Mouse (Mus musculus): ENCODE measurements at regions not wholly inside any gene's neighbourhood (a gene's known extent, or its start where the extent isn't known, plus 50 kb on each side); places are given as distances from the start of the nearest gene placed in this dataset.

GRCm38 (mm10) chr2:48441296-48441990 is 372.5 kb upstream of the Acvr2a start:
- no peak overlapping the region for H3K27ac ChIP-seq (replicated peaks; ENCODE audit: low read depth, low read length)
- no peaks in the 10 kb centered on the region for H3K27me3 ChIP-seq (replicated peaks; ENCODE audit: control insufficient read depth, insufficient read depth, low read length)
- no peaks in the 10 kb centered on the region for H3K36me3 ChIP-seq (ENCODE audit: control insufficient read depth, insufficient read depth, low read length)
- ATAC-seq (ENCODE audit: low read depth): peak; percentile 95
- peaks cover 6% of the 10 kb centered on the region; the same call in 1 of the 2 replicates for H3K4me1 ChIP-seq (ENCODE audit: control insufficient read depth, insufficient read depth, low read length)
- H3K4me2 ChIP-seq (ENCODE audit: low read depth, low read length): peak overlapping the region; percentile 15; the same call in 1 of the 2 replicates
- WGBS: 44% methylated on average over 11 of the region's 11 CpGs
- no peak overlapping the region for H3K9ac ChIP-seq (ENCODE audit: low read depth, low read length)
- peak; percentile 82 for DNase-seq (ENCODE audit: low spot score)
- H3K9me3 ChIP-seq (ENCODE audit: control insufficient read depth, low read length): no peaks in the 10 kb centered on the region
- H3K4me3 ChIP-seq (ENCODE audit: low read depth, low read length): no peak overlapping the region

DNA sequence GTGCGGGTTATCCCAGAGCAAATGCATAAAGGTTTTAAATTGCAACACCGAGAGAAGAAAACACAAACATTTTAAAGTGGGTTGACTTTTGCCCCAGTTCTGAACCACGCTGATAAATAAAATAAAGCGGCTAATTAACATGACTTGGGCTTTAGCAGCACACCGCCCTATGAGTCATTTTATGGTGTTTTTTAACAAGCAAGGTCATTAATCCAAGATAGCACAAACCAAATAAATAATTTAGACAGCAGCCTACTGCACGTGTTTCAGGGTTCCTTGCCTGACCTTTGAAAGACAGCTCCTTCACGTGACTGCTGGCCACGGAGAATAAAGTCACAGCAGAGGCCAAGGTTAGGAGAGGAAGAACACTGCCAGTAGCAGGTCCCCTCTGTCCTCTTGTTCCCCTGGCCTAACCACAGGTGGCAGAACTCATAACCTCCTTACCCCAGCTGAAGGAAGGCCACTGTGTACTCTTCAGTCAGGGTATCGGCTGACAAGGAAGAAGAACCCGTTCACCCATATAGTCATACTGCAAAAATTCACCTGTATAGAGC is 371.8 kb upstream of the Acvr2a start:
- no peak overlapping the region for H3K4me2 ChIP-seq (ENCODE audit: low read depth, low read length)
- DNase-seq (ENCODE audit: low spot score): no peak
- H3K27ac ChIP-seq (replicated peaks; ENCODE audit: low read depth, low read length): no peak overlapping the region
- no peaks in the 10 kb centered on the region for H3K27me3 ChIP-seq (replicated peaks; ENCODE audit: control insufficient read depth, insufficient read depth, low read length)
- H3K4me3 ChIP-seq (ENCODE audit: low read depth, low read length): no peak overlapping the region
- no peaks in the 10 kb centered on the region for H3K9me3 ChIP-seq (ENCODE audit: control insufficient read depth, low read length)
- H3K9ac ChIP-seq (ENCODE audit: low read depth, low read length): no peak overlapping the region
- H3K36me3 ChIP-seq (ENCODE audit: control insufficient read depth, insufficient read depth, low read length): no peaks in the 10 kb centered on the region
- 75% methylated on average over 10 of the region's 10 CpGs for WGBS
- ATAC-seq (ENCODE audit: low read depth): no peak
- H3K4me1 ChIP-seq (ENCODE audit: control insufficient read depth, insufficient read depth, low read length): peaks cover 6% of the 10 kb centered on the region; the same call in 1 of the 2 replicates

DNA sequence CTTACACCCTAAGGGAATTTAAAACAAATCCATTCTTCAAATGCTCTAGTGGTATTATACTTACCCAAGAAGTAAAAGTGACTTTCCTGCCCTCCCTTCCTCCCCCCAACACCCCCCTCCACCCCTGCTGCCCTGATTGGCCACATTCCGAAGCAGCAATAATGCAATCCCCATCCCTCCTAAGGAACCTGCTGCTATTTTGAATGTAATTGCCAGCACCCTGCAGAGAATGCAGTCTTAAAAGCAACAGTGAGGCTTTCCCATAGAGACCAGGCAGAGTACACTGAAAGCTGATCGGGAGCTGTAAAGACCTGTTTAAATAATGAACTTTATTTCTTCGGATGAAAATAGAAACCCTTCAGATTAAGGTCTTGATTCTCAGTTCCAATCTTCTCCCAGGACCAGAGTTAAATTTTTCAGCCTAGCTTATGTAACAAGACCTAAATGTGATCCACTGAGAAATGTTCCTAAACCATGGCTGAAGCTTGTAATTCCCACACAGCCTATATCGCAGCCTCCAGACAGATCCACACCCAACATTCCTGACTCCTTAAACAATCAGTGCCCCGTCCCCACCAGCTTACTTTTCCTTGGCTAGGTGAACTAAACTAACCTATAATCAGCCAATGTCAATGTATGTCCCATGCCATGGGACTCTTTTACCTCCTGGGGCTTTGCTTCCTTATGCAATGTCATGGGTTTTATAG is 367.9 kb upstream of the Acvr2a start:
- H3K4me2 ChIP-seq (ENCODE audit: low read depth, low read length): no peak overlapping the region
- no peaks in the 10 kb centered on the region for H3K9me3 ChIP-seq (ENCODE audit: control insufficient read depth, low read length)
- H3K27me3 ChIP-seq (replicated peaks; ENCODE audit: control insufficient read depth, insufficient read depth, low read length): no peaks in the 10 kb centered on the region
- no peak overlapping the region for H3K4me3 ChIP-seq (ENCODE audit: low read depth, low read length)
- peaks cover 4% of the 10 kb centered on the region; the same call in 1 of the 2 replicates for H3K4me1 ChIP-seq (ENCODE audit: control insufficient read depth, insufficient read depth, low read length)
- DNase-seq (ENCODE audit: low spot score) (no peak), ATAC-seq (ENCODE audit: low read depth) (no peak)
- no peaks in the 10 kb centered on the region for H3K36me3 ChIP-seq (ENCODE audit: control insufficient read depth, insufficient read depth, low read length)
- H3K9ac ChIP-seq (ENCODE audit: low read depth, low read length): no peak overlapping the region
- no peak overlapping the region for H3K27ac ChIP-seq (replicated peaks; ENCODE audit: low read depth, low read length)
- WGBS: 22% methylated on average over 5 of the region's 5 CpGs

- H3K9me3 ChIP-seq (ENCODE audit: control insufficient read depth, low read length): no peaks in the 10 kb centered on the region
- no peaks in the 10 kb centered on the region for H3K4me1 ChIP-seq (ENCODE audit: control insufficient read depth, insufficient read depth, low read length)
- ATAC-seq (ENCODE audit: low read depth) (no peak), DNase-seq (ENCODE audit: low spot score) (no peak)
- 81% methylated on average over 5 of the region's 5 CpGs for WGBS
- no peak overlapping the region for H3K4me3 ChIP-seq (ENCODE audit: low read depth, low read length)
- H3K27me3 ChIP-seq (replicated peaks; ENCODE audit: control insufficient read depth, insufficient read depth, low read length): no peaks in the 10 kb centered on the region
- H3K4me2 ChIP-seq (ENCODE audit: low read depth, low read length): no peak overlapping the region
- no peak overlapping the region for H3K9ac ChIP-seq (ENCODE audit: low read depth, low read length)
- no peak overlapping the region for H3K27ac ChIP-seq (replicated peaks; ENCODE audit: low read depth, low read length)
- H3K36me3 ChIP-seq (ENCODE audit: control insufficient read depth, insufficient read depth, low read length): no peaks in the 10 kb centered on the region
Observed at GRCm38 (mm10) chr2:48446617-48447016, 367.3 kb upstream of the Acvr2a start.

DNA sequence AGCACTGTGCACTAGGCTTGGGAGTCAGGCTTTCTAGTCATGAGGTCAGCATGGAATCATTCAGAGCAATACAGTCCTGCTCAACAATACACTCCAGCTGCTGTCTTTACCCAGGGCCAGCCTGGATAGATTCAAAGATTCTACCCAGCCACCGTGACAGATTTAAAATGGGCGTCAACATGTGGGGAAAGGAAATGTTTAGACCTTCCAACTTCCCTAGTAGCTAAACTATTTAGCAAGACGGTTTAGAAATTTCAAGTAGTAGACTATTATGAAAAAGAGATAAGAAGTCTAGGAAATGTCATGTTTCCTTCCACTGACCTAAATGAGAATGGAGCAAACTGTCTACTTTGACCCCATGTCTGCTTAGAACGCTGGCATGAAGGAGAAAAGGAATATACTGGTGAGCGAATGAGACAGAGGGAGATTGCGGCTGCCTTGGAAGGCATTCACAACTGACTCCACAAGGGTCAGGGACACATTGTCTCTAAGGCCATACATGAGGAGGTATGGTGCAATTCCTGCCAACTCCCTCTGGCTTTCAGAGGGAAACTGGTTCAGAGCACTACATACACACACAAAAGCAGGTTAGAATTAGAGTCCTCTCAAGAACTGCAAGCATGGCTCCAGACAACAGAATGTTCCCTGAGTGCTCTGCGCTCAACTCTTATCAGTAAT is 364.6 kb upstream of the Acvr2a start:
- no peak for DNase-seq (ENCODE audit: low spot score)
- no peaks in the 10 kb centered on the region for H3K9me3 ChIP-seq (ENCODE audit: control insufficient read depth, low read length)
- no peak overlapping the region for H3K27ac ChIP-seq (replicated peaks; ENCODE audit: low read depth, low read length)
- H3K27me3 ChIP-seq (replicated peaks; ENCODE audit: control insufficient read depth, insufficient read depth, low read length): no peaks in the 10 kb centered on the region
- no peak for ATAC-seq (ENCODE audit: low read depth)
- no peaks in the 10 kb centered on the region for H3K36me3 ChIP-seq (ENCODE audit: control insufficient read depth, insufficient read depth, low read length)
- H3K4me1 ChIP-seq (ENCODE audit: control insufficient read depth, insufficient read depth, low read length): no peaks in the 10 kb centered on the region
- no peak overlapping the region for H3K4me2 ChIP-seq (ENCODE audit: low read depth, low read length)
- H3K4me3 ChIP-seq (ENCODE audit: low read depth, low read length): no peak overlapping the region
- no peak overlapping the region for H3K9ac ChIP-seq (ENCODE audit: low read depth, low read length)
- WGBS: 84% methylated on average over 7 of the region's 7 CpGs

GRCm38 (mm10) chr2:48456072-48457040 is 357.6 kb upstream of the Acvr2a start:
- H3K9ac ChIP-seq (ENCODE audit: low read depth, low read length): no peak overlapping the region

DNA sequence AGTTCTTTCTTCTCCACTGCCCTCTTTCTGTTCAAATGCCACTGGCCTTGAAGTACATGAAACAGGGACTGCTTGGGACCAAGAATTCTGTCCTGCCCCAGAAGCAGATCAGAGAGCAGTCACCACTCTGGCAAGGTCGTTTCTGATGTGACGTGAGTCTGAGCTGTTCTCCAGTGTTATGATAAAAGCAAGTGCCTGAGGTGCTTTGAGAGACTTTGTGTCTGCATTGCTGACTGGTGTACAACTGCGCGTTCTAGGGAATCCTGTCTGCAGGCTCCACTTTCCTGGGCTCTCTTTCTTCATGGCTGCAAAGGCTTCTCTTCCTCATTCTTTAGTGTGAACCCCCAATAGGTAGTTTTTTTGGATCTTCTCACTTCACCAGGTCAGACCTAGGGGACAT is 356.8 kb upstream of the Acvr2a start:
- Histone ChIP-seq H3K4me1 (ENCODE audit: control insufficient read depth, insufficient read depth, low read length) (no peaks in the 10 kb centered on the region), H3K36me3 (ENCODE audit: control insufficient read depth, insufficient read depth, low read length) (no peaks in the 10 kb centered on the region), H3K27ac (replicated peaks; ENCODE audit: low read depth, low read length) (no peak overlapping the region), H3K9ac (ENCODE audit: low read depth, low read length) (no peak overlapping the region), H3K9me3 (ENCODE audit: control insufficient read depth, low read length) (no peaks in the 10 kb centered on the region), H3K4me3 (ENCODE audit: low read depth, low read length) (no peak overlapping the region), H3K27me3 (replicated peaks; ENCODE audit: control insufficient read depth, insufficient read depth, low read length) (no peaks in the 10 kb centered on the region), H3K4me2 (ENCODE audit: low read depth, low read length) (no peak overlapping the region)
- ATAC-seq (ENCODE audit: low read depth) (no peak), DNase-seq (ENCODE audit: low spot score) (no peak)
- WGBS: 72% methylated on average over 4 of the region's 4 CpGs

More at GRCm38 (mm10) chr2:48456072-48457040, 357.6 kb upstream of the Acvr2a start:
- ATAC-seq (ENCODE audit: low read depth) (peak; percentile 41; the same call in 1 of the 2 replicates), DNase-seq (ENCODE audit: low spot score) (peak; percentile 41)
- Histone ChIP-seq H3K36me3 (ENCODE audit: control insufficient read depth, insufficient read depth, low read length) (no peaks in the 10 kb centered on the region), H3K27ac (replicated peaks; ENCODE audit: low read depth, low read length) (no peak overlapping the region), H3K27me3 (replicated peaks; ENCODE audit: control insufficient read depth, insufficient read depth, low read length) (no peaks in the 10 kb centered on the region), H3K4me2 (ENCODE audit: low read depth, low read length) (no peak overlapping the region), H3K4me3 (ENCODE audit: low read depth, low read length) (no peak overlapping the region), H3K4me1 (ENCODE audit: control insufficient read depth, insufficient read depth, low read length) (no peaks in the 10 kb centered on the region), H3K9me3 (ENCODE audit: control insufficient read depth, low read length) (no peaks in the 10 kb centered on the region)
- 37% methylated on average over 7 of the region's 7 CpGs for WGBS

- no peaks in the 10 kb centered on the region for H3K27me3 ChIP-seq (replicated peaks; ENCODE audit: control insufficient read depth, insufficient read depth, low read length)
- ATAC-seq (ENCODE audit: low read depth): no peak
Observed at GRCm38 (mm10) chr2:48465483-48465882, 348.4 kb upstream of the Acvr2a start.

More at GRCm38 (mm10) chr2:48465483-48465882, 348.4 kb upstream of the Acvr2a start:
- H3K4me2 ChIP-seq (ENCODE audit: low read depth, low read length): no peak overlapping the region
- WGBS: 74% methylated on average over 4 of the region's 4 CpGs
- H3K4me3 ChIP-seq (ENCODE audit: low read depth, low read length): no peak overlapping the region
- H3K4me1 ChIP-seq (ENCODE audit: control insufficient read depth, insufficient read depth, low read length): no peaks in the 10 kb centered on the region
- H3K9me3 ChIP-seq (ENCODE audit: control insufficient read depth, low read length): no peaks in the 10 kb centered on the region
- no peak overlapping the region for H3K27ac ChIP-seq (replicated peaks; ENCODE audit: low read depth, low read length)
- H3K36me3 ChIP-seq (ENCODE audit: control insufficient read depth, insufficient read depth, low read length): no peaks in the 10 kb centered on the region
- no peak overlapping the region for H3K9ac ChIP-seq (ENCODE audit: low read depth, low read length)
- DNase-seq (ENCODE audit: low spot score): no peak

Data from embryonic facial prominence, embryonic 14.5 days (tissue).